Mouse (Mus musculus): Measurements from ENCODE around the gene Rnf144b. TPM values are rescaled to one million over a fixed set of nuclear protein-coding genes. Genes with fewer than 3 reads are reported as not detected.

The Rnf144b gene
- polyA plus RNA-seq, 1 experiment, result 48.5 TPM

GRCm38 (mm10) chr13:47178182-47178581, 55.7 kb downstream of the Rnf144b start:
- no peak for DNase-seq (ENCODE audit: low spot score)

DNA sequence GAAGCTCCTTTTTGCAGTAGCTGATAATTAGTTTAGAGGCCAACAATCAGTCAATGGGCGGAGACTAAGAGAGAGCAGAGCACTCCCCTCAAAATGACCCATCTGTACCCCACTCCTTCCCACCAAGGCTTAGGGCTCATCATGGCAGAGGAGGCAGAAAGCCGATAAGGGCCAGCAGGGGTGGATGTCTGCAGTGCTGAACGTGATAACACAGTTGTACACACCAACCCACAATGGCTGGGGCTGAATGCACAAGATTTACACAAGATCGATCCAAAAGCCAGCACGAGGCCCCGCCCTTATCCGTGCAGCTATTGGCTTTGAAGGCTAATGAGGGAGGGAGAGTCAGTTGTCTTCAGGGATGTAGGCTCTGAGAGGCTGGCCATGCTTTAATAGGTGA, 58.3 kb downstream of the Rnf144b start:
- DNase-seq (ENCODE audit: low spot score), result no peak

DNA sequence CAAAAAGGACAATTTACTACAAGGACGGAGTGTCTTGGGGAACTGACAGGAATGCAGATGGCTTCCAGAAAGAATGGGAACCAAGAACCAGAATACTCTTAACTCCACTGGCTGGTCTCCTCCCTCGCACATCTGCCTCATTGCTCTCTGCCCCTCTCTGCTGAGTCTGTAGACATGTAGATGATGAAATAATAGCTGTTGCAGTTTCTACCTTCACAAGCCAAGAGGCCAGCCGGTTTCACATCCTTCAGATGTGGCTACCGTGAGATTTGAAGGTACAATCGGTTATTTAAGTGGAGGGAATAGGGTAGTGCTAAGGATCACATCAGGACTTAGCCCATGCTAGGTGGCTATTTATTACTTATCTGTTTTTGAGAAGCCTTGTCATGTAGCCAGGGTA, 59.9 kb downstream of the Rnf144b start:
- DNase-seq (ENCODE audit: low spot score), result no peak

- no peak for DNase-seq (ENCODE audit: low spot score)
Observed at GRCm38 (mm10) chr13:47183033-47183730, 60.7 kb downstream of the Rnf144b start.

DNA sequence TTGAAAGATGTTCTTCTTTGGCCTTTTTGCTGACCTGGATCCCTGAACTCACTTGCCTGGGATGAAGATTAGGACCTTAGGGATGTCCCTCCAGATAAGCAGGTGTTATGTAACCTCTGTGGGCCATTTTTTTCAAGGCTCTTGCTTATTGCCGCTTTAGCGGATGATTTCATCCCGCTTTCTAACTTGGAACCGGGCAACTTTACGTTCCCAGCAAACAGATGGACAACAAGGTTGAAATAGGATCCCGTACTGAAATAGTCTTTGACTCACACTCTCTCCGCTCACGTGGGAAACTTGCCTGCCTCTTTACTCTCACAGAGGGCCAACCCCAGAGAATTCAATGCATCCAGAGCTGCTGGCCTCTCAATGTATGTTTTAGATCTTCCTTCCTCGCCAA, 61.3 kb downstream of the Rnf144b start:
- DNase-seq (ENCODE audit: low spot score), result no peak

DNA sequence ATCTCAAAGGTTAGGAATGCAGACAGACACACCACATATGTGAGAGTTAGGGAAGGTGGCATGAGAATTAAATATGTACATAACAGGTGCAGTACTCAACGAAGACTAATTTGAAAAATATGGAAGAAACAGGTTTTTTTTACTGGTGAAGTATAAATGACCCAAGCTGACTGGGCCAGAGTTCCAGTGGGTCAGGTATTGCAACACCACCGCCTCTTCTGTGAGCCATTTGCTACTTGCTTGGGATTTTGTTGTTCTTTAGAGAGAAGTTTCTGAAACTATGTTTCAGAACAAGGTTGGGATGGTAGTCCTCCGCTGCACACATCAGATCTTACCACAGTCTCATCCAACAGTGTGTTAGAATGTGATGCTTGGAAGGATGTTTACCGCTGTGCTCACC, 65.4 kb downstream of the Rnf144b start:
- no peak for DNase-seq (ENCODE audit: low spot score)

GRCm38 (mm10) chr13:47189971-47190370, 67.5 kb downstream of the Rnf144b start:
- DNase-seq (ENCODE audit: low spot score), result no peak

GRCm38 (mm10) chr13:47192200-47192599, 69.7 kb downstream of the Rnf144b start:
- no peak for DNase-seq (ENCODE audit: low spot score)

GRCm38 (mm10) chr13:47192771-47193170, 70.3 kb downstream of the Rnf144b start:
- DNase-seq (ENCODE audit: low spot score), result no peak

- DNase-seq (ENCODE audit: low spot score), result peak; percentile 82
Observed at GRCm38 (mm10) chr13:47193326-47194153, 71.1 kb downstream of the Rnf144b start.

- peak; percentile 34 for DNase-seq (ENCODE audit: low spot score)
Observed at GRCm38 (mm10) chr13:47194695-47195094, 72.2 kb downstream of the Rnf144b start.

DNA sequence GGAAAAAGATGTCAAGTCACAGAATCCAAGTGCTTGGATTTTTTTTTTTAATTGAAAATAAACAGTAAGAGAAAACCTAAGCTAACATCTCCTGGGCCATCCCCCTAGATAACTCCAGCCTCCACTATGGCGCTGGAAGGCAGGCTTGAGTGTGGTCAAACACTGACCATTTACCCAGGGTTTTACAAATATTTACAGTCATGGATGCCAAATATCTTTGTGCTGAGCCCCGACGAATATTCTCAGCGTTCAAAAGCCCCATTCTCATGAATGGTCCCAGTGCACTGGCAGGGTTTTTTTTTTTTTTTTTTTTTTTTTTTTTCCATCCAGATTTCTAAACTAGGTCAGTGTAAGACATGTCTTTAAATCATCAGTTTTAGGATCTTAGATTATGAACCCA, 73.0 kb downstream of the Rnf144b start:
- DNase-seq (ENCODE audit: low spot score), result no peak

GRCm38 (mm10) chr13:47200011-47200670, 77.7 kb downstream of the Rnf144b start:
- DNase-seq (ENCODE audit: low spot score), result no peak

GRCm38 (mm10) chr13:47201962-47202624, 79.6 kb downstream of the Rnf144b start:
- no peak for DNase-seq (ENCODE audit: low spot score)

- no peak for DNase-seq (ENCODE audit: low spot score)
Observed at GRCm38 (mm10) chr13:47210496-47210895, 88.0 kb downstream of the Rnf144b start.

DNA sequence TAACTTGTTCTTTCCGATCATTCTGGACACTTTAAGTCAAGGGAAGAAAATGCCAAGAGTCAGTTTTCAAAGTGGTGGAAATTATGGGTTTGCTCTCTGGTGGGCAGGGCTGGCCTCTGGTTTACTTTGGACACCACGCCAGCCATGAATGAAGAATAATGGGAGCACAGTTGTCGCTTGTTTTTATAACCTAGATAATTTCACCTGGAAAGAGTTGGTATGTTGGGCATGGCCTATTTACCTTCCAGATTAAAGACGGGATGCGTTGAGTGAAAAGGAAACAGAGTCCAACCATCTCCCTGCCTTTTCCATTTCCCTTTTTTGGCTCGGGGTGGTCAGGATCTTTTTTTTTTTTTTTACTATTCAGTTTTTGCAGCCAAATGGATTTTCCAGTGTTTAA, 88.5 kb downstream of the Rnf144b start:
- DNase-seq (ENCODE audit: low spot score), result no peak

- no peak for DNase-seq (ENCODE audit: low spot score)
Observed at GRCm38 (mm10) chr13:47211581-47211980, 89.1 kb downstream of the Rnf144b start.

DNA sequence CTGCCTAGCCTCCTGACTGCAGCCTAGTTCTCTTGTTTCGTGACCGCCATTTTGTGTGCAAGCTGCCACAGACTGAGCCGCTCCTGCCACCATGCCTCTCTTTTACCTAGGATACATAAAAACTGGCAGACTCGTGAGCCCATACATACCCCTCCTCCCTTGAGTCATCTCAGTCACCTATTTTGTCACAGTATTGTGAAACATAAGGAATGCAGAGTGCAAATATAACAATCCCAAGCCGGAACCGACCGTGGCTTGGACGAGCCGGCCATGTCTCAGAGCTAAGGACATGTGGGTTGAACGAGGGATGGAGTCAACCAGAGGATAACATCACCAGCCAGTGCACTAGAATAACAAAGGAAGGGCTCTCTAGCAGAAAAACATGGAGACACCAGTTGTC, 91.4 kb downstream of the Rnf144b start:
- no peak for DNase-seq (ENCODE audit: low spot score)

GRCm38 (mm10) chr13:47214895-47215294, 92.4 kb downstream of the Rnf144b start:
- no peak for DNase-seq (ENCODE audit: low spot score)

- no peak for DNase-seq (ENCODE audit: low spot score)
Observed at GRCm38 (mm10) chr13:47215815-47216585, 93.5 kb downstream of the Rnf144b start.

DNA sequence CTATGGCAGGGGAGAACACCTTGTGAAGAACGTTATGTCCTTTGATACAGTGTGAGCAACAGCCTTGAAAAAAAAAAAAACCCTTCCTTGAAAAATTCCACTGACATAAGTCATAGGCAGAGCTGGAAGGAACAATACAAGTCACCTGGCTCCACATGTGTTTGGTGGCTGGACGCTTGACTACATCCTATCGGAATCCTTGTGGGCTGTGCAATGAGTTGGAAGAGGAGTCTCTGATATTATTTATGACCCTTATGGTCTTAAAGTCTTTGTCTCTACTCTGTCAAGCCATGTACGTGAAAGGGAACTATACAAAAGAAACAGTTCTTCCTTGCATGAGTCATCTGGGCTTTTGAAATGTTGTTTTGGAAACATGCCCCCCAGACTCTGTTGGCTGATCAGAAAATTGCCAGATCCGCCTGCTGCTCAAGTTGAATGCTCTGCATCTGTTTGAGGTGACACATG, 94.7 kb downstream of the Rnf144b start:
- DNase-seq (ENCODE audit: low spot score), result no peak

All from urinary bladder, adult 2 months (tissue).